Mouse (Mus musculus) thymus, postnatal 10 days (tissue): ENCODE results near the gene Fgfr2.
A peak's percentile ranks its signal among the peaks of the same experiment; 100 is the strongest.

Experiments used
- DNase-seq, 2 experiments: peaks; one replicate each; pipeline ENCODE4 v3.0.0; 2021; ENCODE audit warnings: low spot score in 2 of 2

Fgfr2 gene

GRCm38 (mm10) chr7:133008663-133009062 is 114.5 kb downstream of the Fgfr2 start:
- DNase-seq, result no peak

GRCm38 (mm10) chr7:133007343-133007742 is 115.8 kb downstream of the Fgfr2 start:
- no peak for DNase-seq

GRCm38 (mm10) chr7:133005772-133006171 is 117.4 kb downstream of the Fgfr2 start:
- DNase-seq, result no peak

- peak; percentile 46 to 63 for DNase-seq
Observed at GRCm38 (mm10) chr7:133003421-133003820, 119.7 kb downstream of the Fgfr2 start.

- no peak for DNase-seq
Observed at GRCm38 (mm10) chr7:133002271-133002670, 120.9 kb downstream of the Fgfr2 start.

- DNase-seq, result no peak
Observed at GRCm38 (mm10) chr7:133001388-133001787, 121.8 kb downstream of the Fgfr2 start.

GRCm38 (mm10) chr7:132999061-132999460 is 124.1 kb downstream of the Fgfr2 start:
- DNase-seq, result no peak

GRCm38 (mm10) chr7:132998639-132999038 is 124.5 kb downstream of the Fgfr2 start:
- DNase-seq, result no peak

GRCm38 (mm10) chr7:132996391-132996790 is 126.8 kb downstream of the Fgfr2 start:
- DNase-seq, result no peak

- no peak for DNase-seq
Observed at GRCm38 (mm10) chr7:132994628-132995191, 128.4 kb downstream of the Fgfr2 start.

- no peak for DNase-seq
Observed at GRCm38 (mm10) chr7:132994120-132994519, 129.0 kb downstream of the Fgfr2 start.

GRCm38 (mm10) chr7:132992967-132993615 is 130.1 kb downstream of the Fgfr2 start:
- DNase-seq, result no peak

- DNase-seq, result no peak
Observed at GRCm38 (mm10) chr7:132991240-132991900, 131.8 kb downstream of the Fgfr2 start.

GRCm38 (mm10) chr7:132989839-132990238 is 133.3 kb downstream of the Fgfr2 start:
- DNase-seq, result no peak

GRCm38 (mm10) chr7:132982639-132983038 is 140.5 kb downstream of the Fgfr2 start:
- DNase-seq, result no peak

GRCm38 (mm10) chr7:132977981-132978380 is 145.2 kb downstream of the Fgfr2 start:
- DNase-seq, result no peak

- DNase-seq, result no peak
Observed at GRCm38 (mm10) chr7:132976079-132976478, 147.1 kb downstream of the Fgfr2 start.

- DNase-seq, result no peak
Observed at GRCm38 (mm10) chr7:132972079-132972478, 151.1 kb downstream of the Fgfr2 start.

GRCm38 (mm10) chr7:132965707-132966106 is 157.4 kb downstream of the Fgfr2 start:
- no peak for DNase-seq

GRCm38 (mm10) chr7:132964395-132964794 is 158.8 kb downstream of the Fgfr2 start:
- no peak for DNase-seq

- DNase-seq, result no peak
Observed at GRCm38 (mm10) chr7:132950613-132951012, 172.5 kb downstream of the Fgfr2 start.

- no peak for DNase-seq
Observed at GRCm38 (mm10) chr7:132949968-132950367, 173.2 kb downstream of the Fgfr2 start.

- DNase-seq, result no peak
Observed at GRCm38 (mm10) chr7:132940569-132940968, 182.6 kb downstream of the Fgfr2 start.
